Mouse (Mus musculus) layer of hippocampus, postnatal 10 days (tissue): ENCODE measurements at regions not wholly inside any gene's neighbourhood (a gene's known extent, or its start where the extent isn't known, plus 50 kb on each side); places are given as distances from the start of the nearest gene placed in this dataset.

Experiments used
- DNase-seq, 2 experiments: peaks; one replicate each; pipeline ENCODE4 v3.0.0; 2021; ENCODE audit warnings: low spot score in 2 of 2

GRCm38 (mm10) chr12:95937705-95938104 is 245.7 kb downstream of the Flrt2 start:
- no peak for DNase-seq

GRCm38 (mm10) chr12:95940465-95941012 is 248.5 kb downstream of the Flrt2 start:
- DNase-seq = no peak

GRCm38 (mm10) chr12:95959786-95960504 is 267.9 kb downstream of the Flrt2 start:
- no peak for DNase-seq

GRCm38 (mm10) chr12:95960505-95960871 is 268.5 kb downstream of the Flrt2 start:
- peak in 1 of 2 experiments; percentile 4 for DNase-seq

GRCm38 (mm10) chr12:95962817-95963216 is 270.8 kb downstream of the Flrt2 start:
- DNase-seq = no peak

GRCm38 (mm10) chr12:95988669-95989288 is 296.8 kb downstream of the Flrt2 start:
- DNase-seq = no peak

GRCm38 (mm10) chr12:95994963-95995362 is 302.9 kb downstream of the Flrt2 start:
- no peak for DNase-seq

- DNase-seq = no peak
These were observed 338.2 kb downstream of the Flrt2 start for GRCm38 (mm10) chr12:96030180-96030579.

- no peak for DNase-seq
These were observed 383.3 kb downstream of the Flrt2 start for GRCm38 (mm10) chr12:96075365-96075764.

- DNase-seq = no peak
These were observed 399.0 kb downstream of the Flrt2 start for GRCm38 (mm10) chr12:96090995-96091394.

GRCm38 (mm10) chr12:96106254-96106653 is 414.2 kb downstream of the Flrt2 start:
- no peak for DNase-seq

- DNase-seq = no peak
These were observed 422.8 kb downstream of the Flrt2 start for GRCm38 (mm10) chr12:96114727-96115379.

- no peak for DNase-seq
These were observed 425.5 kb downstream of the Flrt2 start for GRCm38 (mm10) chr12:96117553-96117952.

GRCm38 (mm10) chr12:96124156-96124931 is 432.3 kb downstream of the Flrt2 start:
- no peak for DNase-seq

- no peak for DNase-seq
These were observed 437.9 kb downstream of the Flrt2 start for GRCm38 (mm10) chr12:96129870-96130454.

GRCm38 (mm10) chr12:96130796-96131512 is 438.9 kb downstream of the Flrt2 start:
- no peak for DNase-seq

- no peak for DNase-seq
These were observed 442.1 kb downstream of the Flrt2 start for GRCm38 (mm10) chr12:96134136-96134535.

- no peak for DNase-seq
These were observed 449.7 kb downstream of the Flrt2 start for GRCm38 (mm10) chr12:96141748-96142147.

- DNase-seq = no peak
These were observed 462.1 kb downstream of the Flrt2 start for GRCm38 (mm10) chr12:96154095-96154494.

- no peak for DNase-seq
These were observed 475.5 kb downstream of the Flrt2 start for GRCm38 (mm10) chr12:96167551-96167950.
